Mouse (Mus musculus) thymus, adult 2 months (tissue): Measurements from ENCODE around the gene Agpat2. TPM values are rescaled to one million over a fixed set of nuclear protein-coding genes. Genes with fewer than 3 reads are reported as not detected.

Experiments used
- DNase-seq: peaks from one replicate; pipeline ENCODE4 v3.0.0; 2021
- H3K27ac ChIP-seq: fragments of 200-500 bp; 2 replicates; pipeline ENCODE4 v1.5.1; 2012; ENCODE audit warnings: low read length, control low read depth; ENCODE audit not compliant: control insufficient read depth, insufficient read depth
- H3K27me3 ChIP-seq: fragments of 200-500 bp; 2 replicates; pipeline ENCODE4 v1.6.1; 2012; ENCODE audit warnings: mild to moderate bottlenecking, low read length, moderate library complexity, mixed read lengths; ENCODE audit not compliant: control insufficient read depth, insufficient read depth
- H3K36me3 ChIP-seq: fragments of 200-500 bp; 2 replicates; pipeline ENCODE4 v1.6.1; 2012; ENCODE audit warnings: mild to moderate bottlenecking, low read length, moderate library complexity; ENCODE audit not compliant: control insufficient read depth, insufficient read depth
- H3K4me1 ChIP-seq: fragments of 200-500 bp; replicated peaks from 2 replicates; pipeline ENCODE4 v1.6.1; 2012; ENCODE audit warnings: low read length; ENCODE audit not compliant: control insufficient read depth, insufficient read depth
- H3K4me3 ChIP-seq: fragments of 200-500 bp; 2 replicates; pipeline ENCODE4 v1.5.1; 2012; ENCODE audit warnings: mild to moderate bottlenecking, low read length, control low read depth, moderate library complexity; ENCODE audit not compliant: control insufficient read depth, insufficient read depth
- CTCF ChIP-seq: fragments of 200-500 bp; IDR thresholded peaks from 2 replicates; pipeline ENCODE4 v1.5.1; 2012; ENCODE audit warnings: mild to moderate bottlenecking, control low read depth, low read length, moderate library complexity, borderline replicate concordance; ENCODE audit not compliant: control insufficient read depth, poor library complexity, insufficient read depth; ENCODE audit errors: extremely low read depth
- POLR2A ChIP-seq: fragments of 200-500 bp; IDR thresholded peaks from 2 replicates; pipeline ENCODE4 v1.6.1; 2012; ENCODE audit warnings: mild to moderate bottlenecking, low read length, control low read depth, moderate library complexity; ENCODE audit not compliant: control insufficient read depth, poor library complexity, insufficient read depth; ENCODE audit errors: extremely low read depth
- WGBS: fragments of 180-500 bp; shearing (Covaris S2); methylation state at CpG from one replicate; pipeline ENCODE4 v1.1.7; 2018; 5-methylcytosine and 5-hydroxymethylcytosine counted together
- polyA plus RNA-seq: library from polyadenylated mRNA; depleted of rRNA; stranded (reverse); fragments of >200 nt; gene quantifications from 2 replicates; pipeline ENCODE4 v1.2.3, GENCODE M21; 2012

The Agpat2 gene
- polyA plus RNA-seq, 1 experiment = 89.3 TPM

DNA sequence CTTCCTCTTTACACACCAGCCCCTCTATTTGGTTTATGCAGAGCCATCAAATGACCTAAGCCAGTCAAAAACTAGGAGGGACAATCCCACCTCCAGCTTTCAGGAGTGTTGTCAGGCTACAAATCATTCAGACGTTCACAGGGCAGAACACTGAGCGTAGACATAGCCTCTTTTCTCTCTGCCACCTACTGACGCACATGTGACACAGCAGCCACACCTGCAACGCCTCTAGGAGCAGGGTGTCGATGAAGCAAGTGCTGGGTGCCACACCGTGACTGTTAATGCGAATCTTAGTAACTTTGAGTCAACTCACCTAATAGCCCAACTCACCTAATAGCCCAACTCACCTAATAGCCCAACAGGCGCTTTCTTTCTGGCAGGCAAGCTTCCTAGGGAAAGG is 34.9 kb upstream of the Agpat2 start:
- Histone ChIP-seq H3K4me1 (peaks cover 5% of the 10 kb centered on the region; the same call in 1 of the 2 replicates), H3K36me3 (peaks cover 19% of the 10 kb centered on the region), H3K4me3 (no peak overlapping the region), H3K27ac (no peak overlapping the region), H3K27me3 (no peaks in the 10 kb centered on the region)
- no peak for TF ChIP-seq POLR2A
- peak; percentile 49; the same call in 1 of the 2 replicates for TF ChIP-seq CTCF
- WGBS = 2% methylated on average over 8 of the region's 8 CpGs
- DNase-seq = peak; percentile 73

DNA sequence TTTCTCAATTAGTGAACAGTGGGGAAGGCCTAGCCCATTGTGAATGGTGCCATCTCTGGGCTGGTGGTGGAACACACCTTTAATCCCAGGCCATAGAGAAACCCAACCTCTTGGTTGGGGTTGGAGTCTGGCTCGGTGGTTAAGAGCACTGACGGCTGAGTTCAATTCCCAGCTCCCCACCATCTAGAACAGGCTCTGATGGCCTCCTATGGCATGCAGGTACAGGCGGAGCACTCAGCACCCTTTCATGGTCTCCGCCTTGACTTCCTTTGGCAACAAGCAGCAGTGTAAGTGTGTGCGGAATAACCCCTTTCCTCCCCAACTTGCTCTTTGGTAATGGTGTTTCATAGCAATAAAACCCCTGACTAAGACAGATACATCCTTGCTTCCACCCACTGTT is 34.4 kb upstream of the Agpat2 start:
- Histone ChIP-seq H3K27ac (no peak overlapping the region), H3K36me3 (peaks cover 19% of the 10 kb centered on the region), H3K4me1 (peaks cover 5% of the 10 kb centered on the region; the same call in 1 of the 2 replicates), H3K4me3 (no peak overlapping the region), H3K27me3 (no peaks in the 10 kb centered on the region)
- no peak for TF ChIP-seq CTCF
- no peak for TF ChIP-seq POLR2A
- 44% methylated on average over 5 of the region's 5 CpGs for WGBS
- DNase-seq = no peak

DNA sequence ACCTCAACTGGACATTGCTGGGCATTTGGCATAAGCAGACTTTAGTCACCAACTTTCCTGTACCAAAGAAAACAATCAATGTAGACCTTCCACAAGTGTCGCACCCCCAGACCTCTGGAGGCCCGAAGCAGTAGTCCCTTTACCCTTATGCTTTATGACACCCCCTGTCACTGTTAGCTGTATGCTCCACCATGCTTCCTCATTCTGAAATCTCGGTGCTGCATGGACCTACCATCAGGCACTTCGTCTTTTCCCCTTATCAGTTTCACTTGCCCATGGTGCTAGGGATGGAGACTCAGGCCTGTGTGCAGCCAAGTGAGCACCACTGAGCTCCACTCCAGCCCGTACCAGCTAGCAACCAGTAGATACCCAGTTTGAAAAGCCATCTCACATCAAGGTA is 33.8 kb upstream of the Agpat2 start:
- H3K4me3 ChIP-seq = no peak overlapping the region

DNA sequence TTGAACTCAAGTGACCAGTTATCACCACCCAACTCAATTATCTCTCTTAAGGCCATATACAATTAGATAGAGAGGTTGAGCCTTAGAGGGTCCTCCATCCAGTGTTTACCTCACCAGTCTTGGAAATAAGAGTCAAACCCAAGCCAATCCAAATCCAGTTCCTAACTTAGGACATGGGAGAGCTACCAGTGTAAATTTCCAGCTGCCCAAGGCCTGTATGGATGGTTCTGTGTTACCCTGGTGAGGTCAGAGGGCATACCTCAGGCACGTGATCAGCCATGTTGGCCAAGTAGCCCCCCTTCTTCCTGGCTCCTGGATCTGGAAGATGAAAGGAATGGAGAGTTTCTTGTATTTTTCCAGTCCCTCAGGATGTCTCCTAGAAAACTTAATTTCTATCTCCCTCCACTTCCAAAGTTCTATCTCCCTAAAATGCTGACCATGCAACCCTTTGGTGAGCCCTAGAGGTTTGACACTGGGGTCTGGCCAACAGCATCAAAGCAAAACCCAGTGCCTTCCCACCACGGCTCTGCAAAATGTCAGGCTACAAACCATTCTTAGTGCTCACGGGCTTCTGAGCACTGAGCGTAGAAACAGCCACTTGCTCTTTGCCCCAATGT is 33.2 kb upstream of the Agpat2 start:
- Histone ChIP-seq H3K4me3 (no peak overlapping the region), H3K4me1 (peaks cover 5% of the 10 kb centered on the region; the same call in 1 of the 2 replicates)

More for the DNA sequence above, 33.8 kb upstream of the Agpat2 start:
- no peak for TF ChIP-seq POLR2A
- TF ChIP-seq CTCF = no peak
- Histone ChIP-seq H3K27ac (no peak overlapping the region), H3K27me3 (no peaks in the 10 kb centered on the region), H3K4me1 (peaks cover 5% of the 10 kb centered on the region; the same call in 1 of the 2 replicates), H3K36me3 (peaks cover 19% of the 10 kb centered on the region)
- WGBS = 73% methylated on average over 5 of the region's 5 CpGs
- DNase-seq = no peak

DNA sequence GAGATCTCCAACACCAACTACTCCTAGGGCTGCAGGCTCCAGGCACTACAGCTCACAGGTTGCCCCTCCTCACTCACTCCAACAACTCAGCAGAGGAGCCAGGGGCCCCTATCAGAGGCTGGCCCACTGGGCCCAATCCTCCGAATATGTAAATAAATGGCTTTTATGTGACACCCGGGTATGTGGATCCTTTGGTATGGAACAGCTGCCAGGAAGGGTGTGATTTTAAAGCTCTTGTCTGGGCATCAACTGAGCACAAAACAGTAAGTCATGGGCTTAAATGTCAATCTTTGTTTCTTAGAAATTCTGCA is 32.1 kb upstream of the Agpat2 start:
- no peaks in the 10 kb centered on the region for H3K27me3 ChIP-seq
- WGBS = 74% methylated on average over 2 of the region's 2 CpGs

More for the DNA sequence above, 33.2 kb upstream of the Agpat2 start:
- WGBS = 94% methylated on average over 4 of the region's 4 CpGs
- no peak overlapping the region for H3K27ac ChIP-seq
- H3K27me3 ChIP-seq = no peaks in the 10 kb centered on the region
- DNase-seq = no peak
- TF ChIP-seq CTCF = no peak
- TF ChIP-seq POLR2A = no peak
- peaks cover 19% of the 10 kb centered on the region for H3K36me3 ChIP-seq

DNA sequence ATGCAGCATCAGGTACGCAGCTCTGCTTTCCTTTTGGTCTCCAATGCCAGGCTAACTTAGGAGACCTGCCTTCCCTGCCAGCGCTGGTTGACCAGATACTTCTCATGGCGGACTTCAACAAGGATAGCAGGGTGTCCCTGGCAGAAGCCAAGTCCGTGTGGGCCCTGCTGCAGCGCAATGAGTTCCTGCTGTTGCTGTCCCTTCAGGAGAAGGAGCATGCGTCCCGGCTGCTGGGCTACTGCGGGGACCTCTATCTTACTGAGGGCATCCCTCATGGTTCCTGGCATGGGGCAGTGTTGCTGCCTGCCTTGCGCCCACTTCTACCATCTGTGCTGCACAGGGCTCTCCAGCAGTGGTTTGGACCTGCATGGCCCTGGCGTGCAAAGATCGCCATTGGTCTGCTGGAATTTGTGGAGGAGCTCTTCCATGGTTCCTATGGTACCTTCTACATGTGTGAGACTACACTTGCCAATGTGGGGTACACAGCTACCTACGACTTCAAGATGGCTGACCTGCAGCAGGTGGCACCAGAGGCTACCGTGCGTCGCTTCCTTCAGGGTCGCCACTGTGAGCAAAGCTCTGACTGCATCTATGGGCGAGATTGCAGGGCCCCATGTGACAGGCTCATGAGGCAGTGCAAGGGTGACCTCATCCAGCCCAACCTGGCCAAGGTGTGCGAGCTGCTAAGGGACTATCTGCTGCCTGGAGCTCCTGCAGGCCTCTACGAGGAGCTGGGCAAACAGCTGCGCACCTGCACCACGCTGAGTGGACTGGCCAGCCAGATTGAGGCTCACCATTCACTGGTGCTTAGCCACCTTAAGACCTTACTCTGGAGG is 31.5 kb upstream of the Agpat2 start:
- no peak for TF ChIP-seq CTCF
- TF ChIP-seq POLR2A = no peak
- no peak for DNase-seq
- no peaks in the 10 kb centered on the region for H3K27me3 ChIP-seq
- H3K36me3 ChIP-seq = peaks cover 19% of the 10 kb centered on the region
- H3K4me1 ChIP-seq = peaks cover 5% of the 10 kb centered on the region; the same call in 1 of the 2 replicates
- no peak overlapping the region for H3K4me3 ChIP-seq
- H3K27ac ChIP-seq = no peak overlapping the region
- 95% methylated on average over 21 of the region's 21 CpGs for WGBS

More for the DNA sequence above, 32.1 kb upstream of the Agpat2 start:
- Histone ChIP-seq H3K27ac (no peak overlapping the region), H3K4me3 (no peak overlapping the region), H3K4me1 (peaks cover 5% of the 10 kb centered on the region; the same call in 1 of the 2 replicates), H3K36me3 (peaks cover 19% of the 10 kb centered on the region)
- TF ChIP-seq CTCF (no peak), POLR2A (no peak)
- no peak for DNase-seq
